Mouse (Mus musculus): Measurements from ENCODE around the gene Lipk. TPM values are rescaled to one million over a fixed set of nuclear protein-coding genes. Genes with fewer than 3 reads are reported as not detected.
A peak's percentile ranks its signal among the peaks of the same experiment; 100 is the strongest.

Gene Lipk
- polyA plus RNA-seq (2015; fragmentation: Nextera tagmentation; extraction: Ambion mirVana): 0.09 and 0.13 TPM in 2 replicates

GRCm38 (mm10) chr19:34008002-34008401 lies at the start of gene Lipk:
Lipk (plus strand) TSS chr19:34008290.
- H3K9ac ChIP-seq: no peak within 1 kb of the TSS
- no peak within 1 kb of the TSS for H3K27ac ChIP-seq
- no peak for ATAC-seq (ENCODE audit: low FRiP score, low read depth)
- H3K4me1 ChIP-seq: no peaks in the 10 kb centered on the region
- 79% methylated on average over 6 of the region's 6 CpGs for WGBS
- no peak within 1 kb of the TSS for H3K4me2 ChIP-seq (replicated peaks)
- no peak within 1 kb of the TSS for H3K4me3 ChIP-seq
- H3K27me3 ChIP-seq: no peaks in the 10 kb centered on the region
- H3K36me3 ChIP-seq: no peaks in the 10 kb centered on the region
- no peaks in the 10 kb centered on the region for H3K9me3 ChIP-seq

GRCm38 (mm10) chr19:33960887-33961286 lies 47.2 kb upstream of the Lipk start, which contains the start of gene Lipf:
Lipf (plus strand) TSS chr19:33961187.
- no peak within 1 kb of the TSS for H3K27ac ChIP-seq
- H3K27me3 ChIP-seq: no peaks in the 10 kb centered on the region
- H3K4me3 ChIP-seq: no peak within 1 kb of the TSS
- no peak within 1 kb of the TSS for H3K9ac ChIP-seq
- ATAC-seq (ENCODE audit: low FRiP score, low read depth): no peak
- no peak within 1 kb of the TSS for H3K4me2 ChIP-seq (replicated peaks)
- H3K4me1 ChIP-seq: no peaks in the 10 kb centered on the region
- H3K9me3 ChIP-seq: no peaks in the 10 kb centered on the region
- H3K36me3 ChIP-seq: no peaks in the 10 kb centered on the region

- no peak overlapping the region for H3K4me2 ChIP-seq (replicated peaks)
- no peak overlapping the region for H3K4me3 ChIP-seq
- WGBS: 45% methylated on average over 3 of the region's 3 CpGs
- no peaks in the 10 kb centered on the region for H3K27me3 ChIP-seq
- H3K4me1 ChIP-seq: no peaks in the 10 kb centered on the region
- no peaks in the 10 kb centered on the region for H3K9me3 ChIP-seq
- H3K9ac ChIP-seq: no peak overlapping the region
- H3K27ac ChIP-seq: no peak overlapping the region
- no peaks in the 10 kb centered on the region for H3K36me3 ChIP-seq
- no peak for ATAC-seq (ENCODE audit: low FRiP score, low read depth)
Observed at GRCm38 (mm10) chr19:33979007-33979406, 29.1 kb upstream of the Lipk start.

- H3K4me2 ChIP-seq (replicated peaks): no peak overlapping the region
- H3K27me3 ChIP-seq: no peaks in the 10 kb centered on the region
- no peaks in the 10 kb centered on the region for H3K4me1 ChIP-seq
- no peak overlapping the region for H3K9ac ChIP-seq
- H3K4me3 ChIP-seq: no peak overlapping the region
- ATAC-seq (ENCODE audit: low FRiP score, low read depth): no peak
- H3K36me3 ChIP-seq: no peaks in the 10 kb centered on the region
- H3K9me3 ChIP-seq: no peaks in the 10 kb centered on the region
- H3K27ac ChIP-seq: no peak overlapping the region
- 31% methylated on average over 3 of the region's 3 CpGs for WGBS
Observed at GRCm38 (mm10) chr19:33983043-33983442, 25.0 kb upstream of the Lipk start.

- Histone ChIP-seq H3K4me3 (no peak overlapping the region), H3K36me3 (no peaks in the 10 kb centered on the region), H3K9ac (no peak overlapping the region), H3K9me3 (no peaks in the 10 kb centered on the region), H3K27ac (no peak overlapping the region), H3K27me3 (no peaks in the 10 kb centered on the region), H3K4me2 (replicated peaks) (no peak overlapping the region), H3K4me1 (no peaks in the 10 kb centered on the region)
- 79% methylated on average over 11 of the region's 11 CpGs for WGBS
- ATAC-seq (ENCODE audit: low FRiP score, low read depth): no peak
Observed at GRCm38 (mm10) chr19:34021440-34022172, 13.5 kb downstream of the Lipk start.

- Histone ChIP-seq H3K4me1 (no peaks in the 10 kb centered on the region), H3K4me3 (no peak overlapping the region), H3K36me3 (no peaks in the 10 kb centered on the region), H3K9me3 (no peaks in the 10 kb centered on the region), H3K4me2 (replicated peaks) (no peak overlapping the region), H3K9ac (no peak overlapping the region), H3K27ac (no peak overlapping the region), H3K27me3 (no peaks in the 10 kb centered on the region)
- 46% methylated on average over 3 of the region's 3 CpGs for WGBS
- no peak for ATAC-seq (ENCODE audit: low FRiP score, low read depth)
Observed at GRCm38 (mm10) chr19:34022759-34023158, 14.7 kb downstream of the Lipk start.

GRCm38 (mm10) chr19:34039731-34040130 lies 31.6 kb downstream of the Lipk start:
- Histone ChIP-seq H3K9ac (no peak overlapping the region), H3K9me3 (no peaks in the 10 kb centered on the region), H3K4me2 (replicated peaks) (no peak overlapping the region), H3K27me3 (no peaks in the 10 kb centered on the region), H3K4me1 (no peaks in the 10 kb centered on the region), H3K36me3 (no peaks in the 10 kb centered on the region), H3K4me3 (no peak overlapping the region), H3K27ac (no peak overlapping the region)
- ATAC-seq (ENCODE audit: low FRiP score, low read depth): no peak
- 76% methylated on average over 1 of the region's 1 CpGs for WGBS

GRCm38 (mm10) chr19:34043008-34043407 lies 34.9 kb downstream of the Lipk start:
- Histone ChIP-seq H3K4me3 (no peak overlapping the region), H3K4me2 (replicated peaks) (no peak overlapping the region), H3K9ac (no peak overlapping the region), H3K36me3 (no peaks in the 10 kb centered on the region), H3K27me3 (no peaks in the 10 kb centered on the region), H3K4me1 (no peaks in the 10 kb centered on the region), H3K27ac (no peak overlapping the region), H3K9me3 (no peaks in the 10 kb centered on the region)
- no peak for ATAC-seq (ENCODE audit: low FRiP score, low read depth)
- WGBS: 69% methylated on average over 6 of the region's 6 CpGs

GRCm38 (mm10) chr19:34049371-34050039 lies 41.4 kb downstream of the Lipk start:
- H3K4me1 ChIP-seq: no peaks in the 10 kb centered on the region
- no peak overlapping the region for H3K4me3 ChIP-seq
- no peak overlapping the region for H3K27ac ChIP-seq
- H3K4me2 ChIP-seq (replicated peaks): no peak overlapping the region
- WGBS: 90% methylated on average over 3 of the region's 3 CpGs
- no peaks in the 10 kb centered on the region for H3K9me3 ChIP-seq
- H3K9ac ChIP-seq: no peak overlapping the region
- ATAC-seq (ENCODE audit: low FRiP score, low read depth): no peak
- H3K27me3 ChIP-seq: no peaks in the 10 kb centered on the region
- H3K36me3 ChIP-seq: no peaks in the 10 kb centered on the region

- Histone ChIP-seq H3K4me3 (no peak overlapping the region), H3K27me3 (no peaks in the 10 kb centered on the region), H3K27ac (no peak overlapping the region), H3K9me3 (no peaks in the 10 kb centered on the region), H3K4me1 (no peaks in the 10 kb centered on the region), H3K9ac (no peak overlapping the region), H3K36me3 (no peaks in the 10 kb centered on the region), H3K4me2 (replicated peaks) (no peak overlapping the region)
- 67% methylated on average over 3 of the region's 3 CpGs for WGBS
- peak; percentile 71; the same call in 1 of the 2 replicates for ATAC-seq (ENCODE audit: low FRiP score, low read depth)
Observed at GRCm38 (mm10) chr19:34051502-34051901, 43.4 kb downstream of the Lipk start.

GRCm38 (mm10) chr19:34063547-34063946 lies 55.5 kb downstream of the Lipk start:
- Histone ChIP-seq H3K4me2 (replicated peaks) (no peak overlapping the region), H3K27me3 (no peaks in the 10 kb centered on the region), H3K4me3 (no peak overlapping the region), H3K36me3 (no peaks in the 10 kb centered on the region), H3K9ac (no peak overlapping the region), H3K4me1 (no peaks in the 10 kb centered on the region), H3K9me3 (no peaks in the 10 kb centered on the region), H3K27ac (no peak overlapping the region)
- 65% methylated on average over 1 of the region's 1 CpGs for WGBS
- ATAC-seq (ENCODE audit: low FRiP score, low read depth): no peak

- Histone ChIP-seq H3K9ac (no peak overlapping the region), H3K4me1 (no peaks in the 10 kb centered on the region), H3K36me3 (no peaks in the 10 kb centered on the region), H3K4me2 (replicated peaks) (no peak overlapping the region), H3K27ac (no peak overlapping the region), H3K4me3 (no peak overlapping the region), H3K27me3 (no peaks in the 10 kb centered on the region), H3K9me3 (no peaks in the 10 kb centered on the region)
- 80% methylated on average over 4 of the region's 4 CpGs for WGBS
- ATAC-seq (ENCODE audit: low FRiP score, low read depth): no peak
Observed at GRCm38 (mm10) chr19:34064059-34064458, 56.0 kb downstream of the Lipk start.
